Mouse (Mus musculus) cerebellum, postnatal 14 days (tissue): ENCODE measurements around the gene Braf.
"Not testable (repeated sequence)": the region's sequence is repeated elsewhere in the genome, so short reads cannot be mapped to it uniquely, and the experiment has no call there.

Source experiments
- DNase-seq, 2 experiments: peaks; one replicate each; pipeline ENCODE4 v3.0.0; 2021; ENCODE audit warnings: mixed read lengths in 2 of 2

Braf gene

GRCm38 (mm10) chr6:39724866-39725711 lies at the start of gene Braf:
Gene Braf, minus strand, starts transcription at chr6:39725463.
- DNase-seq, result peak; percentile 94 to 96

GRCm38 (mm10) chr6:39775029-39775428 lies 49.8 kb upstream of the Braf start:
- no peak for DNase-seq

DNA sequence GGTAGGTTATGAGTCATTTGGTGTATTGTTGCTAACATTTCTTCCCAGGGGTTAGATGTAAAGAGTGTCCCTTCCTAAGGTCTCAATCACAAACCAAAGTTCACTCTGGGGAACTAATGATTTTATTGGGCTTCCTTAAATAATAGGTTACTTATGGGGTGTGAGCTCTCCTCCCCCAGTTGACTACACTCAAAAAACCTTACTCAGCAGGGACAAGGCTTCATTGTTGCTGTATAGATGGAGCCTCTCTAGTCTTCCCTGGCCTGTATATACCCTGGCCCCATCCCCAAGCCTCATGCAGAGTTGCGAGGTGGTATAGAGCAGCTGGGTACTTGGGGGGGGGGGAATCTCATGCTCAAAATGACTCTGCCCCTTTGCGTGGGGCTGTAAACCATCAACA lies 32.0 kb upstream of the Braf start:
- no peak for DNase-seq

GRCm38 (mm10) chr6:39749881-39750280 lies 24.6 kb upstream of the Braf start:
- no peak for DNase-seq

GRCm38 (mm10) chr6:39747094-39747493 lies 21.8 kb upstream of the Braf start:
- DNase-seq, result no peak

- DNase-seq, result no peak
Measured at GRCm38 (mm10) chr6:39745456-39745855, 20.2 kb upstream of the Braf start.

DNA sequence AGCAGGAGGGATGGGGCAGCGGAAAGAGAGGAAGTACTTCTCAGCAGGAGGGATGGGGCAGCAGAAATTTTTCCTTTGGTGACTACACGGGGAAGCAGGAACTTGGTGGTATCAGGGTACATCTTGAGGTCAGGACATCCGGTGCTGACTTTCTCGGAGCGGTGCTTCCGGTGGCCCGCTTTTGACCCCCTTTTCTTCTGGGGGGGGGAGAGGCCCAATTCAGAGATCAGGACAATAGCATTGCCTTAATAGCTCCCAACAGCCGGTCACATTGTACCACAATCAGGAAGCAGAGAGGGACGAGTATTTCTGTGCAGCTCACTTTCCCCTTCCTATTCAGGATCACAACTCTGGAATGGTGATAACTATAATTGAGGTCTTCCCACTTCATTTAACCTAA lies 14.4 kb upstream of the Braf start:
- DNase-seq, result not testable (repeated sequence)

- DNase-seq, result no peak
Measured at GRCm38 (mm10) chr6:39728095-39728494, 2.8 kb upstream of the Braf start.

- DNase-seq, result no peak
Measured at GRCm38 (mm10) chr6:39726149-39726548, 886 bp upstream of the Braf start.

DNA sequence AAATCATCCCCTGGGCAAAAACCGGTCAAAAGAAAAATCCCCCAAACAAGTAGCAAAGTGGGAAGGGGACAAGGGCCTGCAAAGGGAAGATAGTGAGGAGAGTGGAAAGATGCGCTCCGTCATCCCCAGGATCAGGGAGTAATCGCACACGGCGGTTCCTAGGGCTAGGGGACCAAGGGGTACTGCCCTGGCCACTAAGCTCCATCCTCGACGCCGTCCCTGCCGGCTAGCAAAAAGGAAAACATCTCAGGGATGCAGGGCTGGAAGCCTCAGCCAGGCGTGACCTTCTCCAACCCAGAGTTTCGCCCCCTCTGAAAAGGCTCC lies 759 bp downstream of the Braf start:
- DNase-seq, result no peak

- peak; percentile 7 to 24 for DNase-seq
Measured at GRCm38 (mm10) chr6:39724071-39724470, 1.2 kb downstream of the Braf start.

GRCm38 (mm10) chr6:39718567-39718966 lies 6.7 kb downstream of the Braf start:
- DNase-seq, result no peak

DNA sequence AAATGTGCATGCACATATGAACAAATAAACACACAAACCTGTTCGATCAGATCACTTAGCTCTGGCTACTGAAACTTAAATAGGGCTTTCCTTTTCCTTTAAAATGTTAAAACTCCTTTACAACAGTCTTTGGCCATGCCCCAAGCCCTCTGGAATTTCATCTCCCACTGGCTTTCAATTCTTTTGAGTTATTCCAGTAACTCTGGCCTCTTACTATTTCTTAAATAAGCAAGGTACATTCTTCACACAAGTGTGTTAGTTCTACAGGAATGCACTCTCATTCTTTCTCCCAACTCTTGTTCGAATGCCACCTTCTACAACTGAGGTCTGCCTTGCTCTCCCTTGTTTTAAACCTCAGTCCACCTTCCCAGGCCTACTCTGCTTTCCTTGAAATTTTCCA lies 8.2 kb downstream of the Braf start:
- DNase-seq, result no peak

DNA sequence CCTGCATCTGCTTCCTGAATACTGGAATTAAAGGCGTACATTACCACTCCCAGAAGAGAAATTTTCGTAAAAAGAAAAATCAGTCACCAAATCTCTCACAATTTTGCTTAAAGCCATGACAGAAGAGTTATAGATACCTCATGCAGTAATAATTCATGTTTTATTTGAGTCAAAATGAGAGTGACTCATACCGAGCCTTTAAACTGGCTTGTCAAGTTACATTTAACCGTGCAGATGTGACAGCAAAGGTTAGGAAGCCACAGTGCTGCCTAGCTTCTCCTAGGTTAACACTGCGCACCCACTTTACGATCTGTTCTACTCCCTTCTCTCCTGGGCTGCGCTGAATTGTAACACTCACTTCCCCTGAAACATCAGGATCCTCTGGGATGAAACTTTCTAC lies 10.9 kb downstream of the Braf start:
- no peak for DNase-seq

GRCm38 (mm10) chr6:39713399-39713798 lies 11.9 kb downstream of the Braf start:
- DNase-seq, result no peak

GRCm38 (mm10) chr6:39705625-39706024 lies 19.6 kb downstream of the Braf start:
- no peak for DNase-seq

DNA sequence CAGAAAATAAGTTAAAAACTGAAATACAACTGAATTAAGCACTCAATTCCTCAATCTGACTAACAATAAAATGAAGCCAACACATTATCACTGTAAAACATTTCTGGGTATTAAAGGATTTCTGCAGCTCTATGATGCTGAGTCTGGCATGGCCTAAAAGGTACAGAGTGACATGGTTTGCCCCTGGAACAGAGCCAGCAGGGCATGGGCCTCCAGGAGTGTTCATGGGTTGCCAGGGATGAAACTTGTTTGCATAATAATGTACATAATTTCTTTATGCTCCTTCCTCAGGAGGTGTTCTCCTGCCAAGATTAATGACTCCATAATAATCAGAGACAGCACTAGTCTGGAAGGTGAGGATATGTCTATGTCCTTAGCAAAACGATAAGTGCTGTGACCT lies 32.1 kb downstream of the Braf start:
- peak; percentile 37 to 43 for DNase-seq

DNA sequence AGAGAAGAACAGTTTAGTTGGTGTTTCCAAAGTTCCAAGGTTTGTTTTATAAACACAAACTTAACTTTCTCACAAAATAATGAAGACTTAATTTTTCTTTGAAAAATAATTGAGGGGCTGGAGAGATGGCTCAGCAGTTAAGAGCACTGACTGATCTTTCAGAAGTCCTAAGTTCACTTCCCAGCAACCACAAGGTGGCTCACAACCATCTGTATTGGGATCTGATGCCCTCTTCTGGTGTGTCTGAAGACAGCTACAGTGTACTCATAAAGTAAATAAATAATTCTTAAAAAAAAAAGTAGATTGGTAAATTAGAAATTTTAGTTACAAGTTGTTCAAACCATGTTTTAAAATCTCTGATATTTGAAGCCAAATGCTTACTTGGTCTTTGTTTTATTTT lies 38.4 kb downstream of the Braf start:
- DNase-seq, result not testable (repeated sequence)

- no peak for DNase-seq
Measured at GRCm38 (mm10) chr6:39681795-39682194, 43.5 kb downstream of the Braf start.

DNA sequence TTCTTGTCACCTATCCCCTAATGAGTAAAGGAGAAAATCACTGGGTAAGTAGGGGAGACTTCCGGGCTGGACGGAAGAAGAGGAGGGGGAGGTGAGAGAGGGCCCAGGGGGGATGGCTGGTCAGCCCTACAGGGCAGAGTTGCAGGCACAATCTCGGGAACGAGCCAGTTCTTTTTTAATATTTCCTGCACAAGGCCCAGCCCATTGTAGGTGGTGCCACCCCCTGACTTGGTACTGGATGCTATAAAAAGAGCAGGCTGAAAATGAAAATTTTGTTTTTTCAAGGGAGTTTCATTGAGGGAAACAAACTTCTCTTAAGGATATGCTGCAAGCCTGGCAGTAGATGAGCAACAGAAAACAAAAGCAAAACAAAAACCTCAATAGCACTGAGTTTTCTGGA lies 44.7 kb downstream of the Braf start:
- DNase-seq, result no peak

DNA sequence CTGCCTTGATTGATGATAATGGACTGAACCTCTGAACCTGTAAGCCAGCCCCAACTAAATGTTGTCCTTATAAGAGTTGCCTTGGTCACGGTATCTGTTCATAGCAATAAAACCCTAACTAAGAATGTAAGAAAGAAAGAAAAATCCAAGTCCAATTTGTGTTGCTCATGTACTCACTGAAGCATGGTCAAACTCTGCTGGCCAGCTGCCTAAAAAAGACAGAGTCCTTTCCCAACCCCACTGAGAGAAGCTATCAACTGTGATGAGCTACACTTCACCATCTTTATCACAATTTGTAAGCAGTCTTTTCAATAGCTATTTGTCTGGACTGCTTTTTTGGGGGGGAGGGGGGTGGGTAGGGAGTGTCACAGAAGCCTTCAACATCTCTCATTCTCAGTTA lies 47.0 kb downstream of the Braf start:
- no peak for DNase-seq

- DNase-seq, result no peak
Measured at GRCm38 (mm10) chr6:39675081-39675480, 50.2 kb downstream of the Braf start.

DNA sequence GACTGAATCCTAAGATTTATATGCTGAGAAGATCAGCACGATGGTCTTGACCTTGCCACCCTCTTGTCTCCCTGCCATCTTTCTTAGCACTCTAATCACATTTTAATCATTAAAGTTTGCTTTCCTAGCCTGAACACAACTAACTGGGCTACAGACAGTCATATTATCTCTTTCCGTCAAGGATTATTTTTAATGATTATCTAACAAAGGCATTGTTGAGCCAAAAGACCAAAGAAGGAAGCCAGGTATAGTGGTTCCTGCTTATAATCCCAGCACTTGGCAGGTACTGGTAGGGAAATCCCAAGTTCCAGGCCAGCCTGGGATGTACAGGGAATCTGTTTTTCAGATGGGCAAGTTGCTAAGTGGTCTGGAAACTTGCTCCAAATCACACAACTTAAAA lies 114.0 kb downstream of the Braf start:
- DNase-seq, result no peak

DNA sequence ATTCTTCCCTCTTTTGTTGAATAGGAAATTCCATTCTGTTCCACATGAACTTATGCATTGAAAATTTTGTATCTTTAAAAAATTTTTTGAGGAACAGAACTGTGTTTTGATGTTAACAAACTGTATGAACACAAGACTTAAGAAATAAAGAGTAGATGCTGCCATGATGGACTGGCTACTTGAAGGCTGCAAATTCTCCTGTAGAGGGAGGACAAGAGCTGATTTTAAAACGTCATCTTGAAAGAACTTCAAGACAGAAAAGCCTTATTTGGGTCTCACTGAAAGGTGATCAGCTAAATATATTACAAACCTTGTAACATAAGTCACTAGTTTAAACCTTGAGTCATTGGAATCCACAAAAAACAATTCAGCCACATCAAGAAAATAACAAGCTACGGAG lies 115.1 kb downstream of the Braf start:
- no peak for DNase-seq

- DNase-seq, result no peak
Measured at GRCm38 (mm10) chr6:39607365-39607764, 117.9 kb downstream of the Braf start.
